Mouse (Mus musculus) left cerebral cortex, adult 2 months (tissue): ENCODE measurements around the gene Gsto2. TPM values are rescaled to one million over a fixed set of nuclear protein-coding genes. Genes with fewer than 3 reads are reported as not detected.

Source experiments
- DNase-seq, 2 experiments: peaks; one replicate each; pipeline ENCODE4 v3.0.0; 2021 to 2022; ENCODE audit warnings: low spot score in 2 of 2, mixed read lengths in 1 of 2; ENCODE audit errors: extremely low spot score in 1 of 2
- H3K27ac ChIP-seq: fragments of 200-600 bp; 2 replicates; pipeline ENCODE4 v1.8.1; 2022
- H3K4me3 ChIP-seq: fragments of 200-600 bp; 2 replicates; pipeline ENCODE4 v1.8.1; 2022
- CTCF ChIP-seq: fragments of 200-600 bp; IDR thresholded peaks from 2 replicates; pipeline ENCODE4 v1.8.1; 2022; ENCODE audit warnings: antibody characterized with exemption, mild to moderate bottlenecking, moderate library complexity
- intact Hi-C: fragments of 180-260 bp; cut with DNase I; formaldehyde crosslinking; loops from one replicate; pipeline ENCODE4 v1.15.1; 2025
- total RNA-seq, 2 experiments: library from RNA; stranded (reverse); gene quantifications; 2 replicates each; pipeline ENCODE4 v1.2.3; 2021

Gsto2 gene
- total RNA-seq, 2 experiments from 2014 or later, result 1.4 to 2.2 TPM

DNA sequence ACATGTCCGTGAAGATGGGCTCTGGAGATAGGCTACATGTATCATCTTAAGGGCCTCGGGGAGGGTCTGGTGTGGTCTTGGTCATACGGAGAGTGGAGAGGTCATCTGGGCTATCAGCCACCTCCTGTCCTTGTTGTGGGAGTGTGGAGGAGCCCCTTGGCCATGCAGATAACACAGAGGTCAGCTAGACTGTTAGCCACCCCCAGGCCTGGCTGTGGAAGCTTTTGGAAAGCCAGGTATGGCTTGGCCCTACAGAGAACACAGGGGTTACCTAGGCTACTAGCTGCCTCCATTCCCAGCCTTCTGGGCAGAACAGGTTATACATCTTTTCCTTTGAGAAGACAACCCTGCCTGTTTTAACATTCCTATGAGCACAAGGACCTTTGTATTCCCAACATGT lies 2.8 kb upstream of the Gsto2 start:
- no peak overlapping the region for H3K4me3 ChIP-seq
- intact Hi-C loops, result no loop called here

DNA sequence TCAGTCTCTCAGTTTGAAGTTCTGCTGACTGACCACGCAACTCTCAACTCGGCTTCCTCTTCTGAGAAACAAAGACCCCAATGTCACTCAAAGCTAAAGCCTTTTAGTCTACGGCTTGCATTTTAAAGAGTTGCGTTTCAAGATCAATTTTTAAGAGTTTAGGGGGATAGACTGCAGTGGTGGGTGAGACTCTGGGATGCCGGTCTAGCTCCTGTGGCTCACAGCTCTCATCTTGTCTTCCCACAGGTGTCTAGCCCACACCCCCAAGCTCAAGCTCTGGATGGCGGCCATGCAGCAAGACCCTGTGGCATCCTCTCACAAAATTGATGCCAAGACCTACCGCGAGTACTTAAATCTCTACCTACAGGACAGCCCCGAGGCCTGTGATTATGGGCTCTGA lies 1.3 kb upstream of the Gsto2 start:
- intact Hi-C loops, result no loop called here
- DNase-seq, result peak in 1 of 2 experiments; percentile 8
- TF ChIP-seq CTCF, result no peak
- H3K4me3 ChIP-seq, result no peak overlapping the region
- H3K27ac ChIP-seq, result no peak overlapping the region

More for the DNA sequence above, 2.8 kb upstream of the Gsto2 start:
- no peak overlapping the region for H3K27ac ChIP-seq
- no peak for TF ChIP-seq CTCF
- DNase-seq, result no peak

DNA sequence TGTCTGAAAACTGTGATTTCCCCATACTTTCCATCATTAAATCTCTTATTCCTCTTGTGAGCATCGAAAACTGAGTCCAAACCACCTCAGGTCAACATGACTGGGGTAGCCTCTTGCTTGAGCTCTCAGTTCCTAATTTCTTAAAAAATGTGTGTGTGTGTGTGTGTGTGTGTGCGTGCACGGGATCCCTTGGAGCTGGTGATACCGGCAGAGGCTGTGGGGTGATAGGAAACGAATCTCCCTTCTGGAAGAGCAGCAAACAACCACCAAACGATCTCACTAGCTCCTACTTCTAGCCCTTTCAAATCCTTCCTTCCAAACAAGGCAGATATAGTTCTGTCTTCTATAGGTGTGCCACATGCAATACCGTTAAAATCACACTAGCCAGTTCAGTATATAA lies 613 bp upstream of the Gsto2 start:
- DNase-seq, result peak in 1 of 2 experiments; percentile 7
- H3K27ac ChIP-seq, result peak overlapping the region; percentile 89; the same call in 1 of the 2 replicates
- no peak for TF ChIP-seq CTCF
- H3K4me3 ChIP-seq, result peak overlapping the region; percentile 78
- intact Hi-C loops, result no loop called here

DNA sequence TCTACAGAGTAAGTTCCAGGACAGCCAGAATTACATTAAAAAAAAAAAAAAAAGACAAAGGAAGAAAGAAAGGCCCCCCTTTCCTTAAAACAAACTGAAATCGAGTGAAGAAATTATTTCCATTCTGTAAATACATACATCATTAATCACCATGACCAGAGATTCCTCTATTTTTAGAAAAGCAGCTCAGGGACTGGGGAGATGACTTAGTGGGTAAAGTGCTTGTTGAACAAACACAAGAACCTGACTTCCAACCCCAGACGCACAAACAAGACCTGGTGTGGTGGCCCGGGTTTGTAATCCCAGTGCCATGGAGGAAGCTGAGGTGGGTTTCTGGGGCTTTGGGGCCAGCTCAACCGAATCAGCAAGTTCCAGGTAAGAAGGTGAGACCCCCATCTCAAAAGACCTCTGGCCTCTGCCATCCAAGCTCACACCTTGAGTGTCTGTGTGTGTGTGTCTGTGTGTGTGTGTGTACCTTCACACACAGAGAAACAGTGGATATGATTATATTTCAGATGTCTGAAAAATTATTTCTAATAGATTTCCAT lies 2.4 kb downstream of the Gsto2 start:
- no peak for TF ChIP-seq CTCF
- intact Hi-C loops, result no loop called here
- Histone ChIP-seq H3K27ac (no peak overlapping the region), H3K4me3 (no peak overlapping the region)
- DNase-seq, result no peak

DNA sequence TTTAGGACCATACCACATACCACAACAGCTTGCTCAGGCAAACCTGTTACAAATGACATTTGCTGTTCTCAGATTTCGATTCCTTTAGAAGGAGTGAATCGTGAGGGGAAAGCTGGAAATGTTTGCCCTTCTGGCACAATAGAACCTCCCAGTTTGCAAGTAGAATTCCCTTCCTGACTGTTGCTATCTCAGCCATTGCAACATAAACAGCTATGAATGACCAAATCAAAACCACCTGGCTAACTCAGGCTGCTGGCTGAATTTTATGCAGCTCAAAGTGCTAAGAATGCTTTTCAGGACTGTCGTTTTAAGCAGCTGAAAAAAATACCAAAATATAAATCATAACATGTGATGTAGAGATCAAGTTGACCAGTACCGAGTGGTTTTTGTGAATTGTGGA lies 3.6 kb downstream of the Gsto2 start:
- DNase-seq, result no peak
- Histone ChIP-seq H3K27ac (no peak overlapping the region), H3K4me3 (no peak overlapping the region)
- no peak for TF ChIP-seq CTCF
- intact Hi-C loops, result no loop called here

DNA sequence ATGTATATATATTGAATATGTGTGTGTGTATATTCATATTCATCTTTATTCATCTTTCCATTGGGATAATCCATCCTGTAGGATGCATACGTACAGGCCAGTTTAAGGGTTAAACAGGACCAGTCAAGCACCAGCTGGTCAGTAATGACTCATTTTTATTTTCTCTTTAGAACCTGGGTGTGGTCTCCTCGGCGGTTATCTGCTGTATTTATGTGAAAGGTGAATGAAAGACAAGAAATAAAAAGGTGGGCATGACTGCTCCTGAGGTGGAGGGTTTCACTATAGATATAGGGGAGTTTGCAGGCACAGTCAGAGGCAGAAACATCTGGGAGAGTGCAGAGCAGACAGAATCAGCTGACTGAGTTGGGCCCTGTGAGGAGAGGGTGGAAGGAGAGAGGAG lies 4.2 kb downstream of the Gsto2 start:
- intact Hi-C loops, result no loop called here
- H3K27ac ChIP-seq, result no peak overlapping the region
- DNase-seq, result no peak

DNA sequence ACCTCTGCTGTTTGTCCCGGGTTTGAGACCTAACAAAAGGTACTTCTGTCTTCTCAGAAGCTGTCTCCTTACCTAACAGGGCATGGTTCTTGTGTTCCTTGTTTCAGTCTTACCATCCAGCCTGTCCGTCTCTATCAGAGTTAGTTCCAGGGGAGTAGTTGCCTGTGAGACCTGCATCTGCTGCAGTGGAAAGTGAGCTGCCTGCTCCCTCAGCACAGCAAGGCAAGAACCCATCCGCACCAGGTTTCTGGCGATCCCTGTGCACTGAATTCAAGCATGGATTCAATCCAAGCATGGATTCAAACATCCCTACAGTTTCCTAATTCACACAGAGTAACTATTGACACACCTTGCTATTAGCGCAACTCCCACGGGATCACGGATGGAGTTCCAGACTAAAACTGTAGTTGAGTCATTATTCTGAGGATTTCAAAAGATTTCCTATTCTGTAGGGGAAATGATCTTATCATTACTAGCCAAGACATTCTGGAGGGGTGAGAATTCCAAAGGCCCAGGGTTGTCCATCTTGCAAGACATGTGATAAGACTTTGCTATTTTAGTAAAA lies 4.8 kb downstream of the Gsto2 start:
- no peak for TF ChIP-seq CTCF
- H3K4me3 ChIP-seq, result no peak overlapping the region
- intact Hi-C loops, result no loop called here
- no peak for DNase-seq
- no peak overlapping the region for H3K27ac ChIP-seq

More for the DNA sequence above, 4.2 kb downstream of the Gsto2 start:
- H3K4me3 ChIP-seq, result no peak overlapping the region
- no peak for TF ChIP-seq CTCF

DNA sequence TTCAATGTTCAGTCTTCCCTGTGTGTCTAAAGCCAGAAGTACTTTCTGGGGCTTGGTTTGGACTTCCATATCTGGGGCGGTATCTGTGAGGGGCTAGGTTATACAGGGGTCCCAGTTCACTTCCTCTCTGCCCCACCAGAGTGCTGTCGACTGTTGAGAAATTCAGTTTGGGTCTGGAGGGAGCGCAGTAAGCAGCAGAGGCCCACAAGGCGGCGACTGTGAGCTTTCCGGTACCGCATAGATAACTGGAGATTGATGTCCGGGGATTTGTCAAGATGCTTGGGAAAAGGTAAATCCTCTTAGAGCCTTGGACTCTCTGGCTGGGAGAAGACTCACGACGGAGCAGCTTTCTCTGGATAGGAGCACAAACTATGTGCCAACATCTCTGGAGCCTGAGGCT lies 6.2 kb downstream of the Gsto2 start:
- intact Hi-C loops, result no loop called here

DNA sequence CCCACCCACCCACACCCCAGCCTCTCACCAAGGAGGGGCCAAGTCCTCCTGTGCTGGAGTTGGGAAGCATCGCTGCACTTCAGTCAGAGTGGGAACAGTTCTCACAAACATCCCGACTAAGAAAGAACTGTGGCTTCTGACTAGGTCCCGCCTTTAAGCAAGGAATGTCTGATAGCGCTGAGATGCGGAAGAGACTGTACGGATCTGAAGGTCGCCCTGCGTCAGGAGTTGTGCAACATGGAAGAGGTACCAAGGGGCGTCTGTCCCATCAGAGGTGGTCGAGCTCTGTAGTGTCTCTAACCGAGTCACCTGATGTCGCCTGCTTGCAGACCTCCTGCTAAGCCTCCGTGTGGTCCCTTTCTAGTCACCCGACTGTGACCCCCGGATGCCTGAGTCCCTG lies 10.9 kb downstream of the Gsto2 start:
- H3K27ac ChIP-seq, result no peak overlapping the region
- DNase-seq, result no peak
- no peak overlapping the region for H3K4me3 ChIP-seq
- no peak for TF ChIP-seq CTCF
- intact Hi-C loops, result no loop called here

More for the DNA sequence above, 6.2 kb downstream of the Gsto2 start:
- Histone ChIP-seq H3K4me3 (no peak overlapping the region), H3K27ac (no peak overlapping the region)
- DNase-seq, result no peak
- peak; percentile 42 for TF ChIP-seq CTCF

DNA sequence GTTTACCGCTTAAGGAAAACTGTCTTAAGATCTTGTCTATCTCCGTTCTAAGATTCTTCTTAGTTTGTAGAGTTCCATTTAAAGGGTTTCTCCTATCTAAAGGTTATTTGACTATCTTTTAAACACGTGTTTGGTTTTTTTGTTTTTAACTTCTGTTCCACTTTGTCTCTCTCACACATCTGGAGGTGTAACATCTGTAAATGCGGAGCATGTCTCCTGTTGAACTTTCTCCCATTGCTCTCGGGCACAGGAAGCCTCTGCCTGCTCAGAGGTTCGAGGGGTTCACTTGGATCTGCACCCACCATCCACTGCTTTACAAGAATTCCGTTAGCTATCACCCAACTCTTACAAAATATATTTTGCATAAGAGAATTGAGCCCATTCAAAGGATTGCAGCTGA lies 16.2 kb downstream of the Gsto2 start:
- TF ChIP-seq CTCF, result no peak
- intact Hi-C loops, result loop anchor here (10.0 kb wide), 1 partner anchor 1383 kb away; no protein-coding TSS in a partner anchor
- H3K27ac ChIP-seq, result no peak overlapping the region

DNA sequence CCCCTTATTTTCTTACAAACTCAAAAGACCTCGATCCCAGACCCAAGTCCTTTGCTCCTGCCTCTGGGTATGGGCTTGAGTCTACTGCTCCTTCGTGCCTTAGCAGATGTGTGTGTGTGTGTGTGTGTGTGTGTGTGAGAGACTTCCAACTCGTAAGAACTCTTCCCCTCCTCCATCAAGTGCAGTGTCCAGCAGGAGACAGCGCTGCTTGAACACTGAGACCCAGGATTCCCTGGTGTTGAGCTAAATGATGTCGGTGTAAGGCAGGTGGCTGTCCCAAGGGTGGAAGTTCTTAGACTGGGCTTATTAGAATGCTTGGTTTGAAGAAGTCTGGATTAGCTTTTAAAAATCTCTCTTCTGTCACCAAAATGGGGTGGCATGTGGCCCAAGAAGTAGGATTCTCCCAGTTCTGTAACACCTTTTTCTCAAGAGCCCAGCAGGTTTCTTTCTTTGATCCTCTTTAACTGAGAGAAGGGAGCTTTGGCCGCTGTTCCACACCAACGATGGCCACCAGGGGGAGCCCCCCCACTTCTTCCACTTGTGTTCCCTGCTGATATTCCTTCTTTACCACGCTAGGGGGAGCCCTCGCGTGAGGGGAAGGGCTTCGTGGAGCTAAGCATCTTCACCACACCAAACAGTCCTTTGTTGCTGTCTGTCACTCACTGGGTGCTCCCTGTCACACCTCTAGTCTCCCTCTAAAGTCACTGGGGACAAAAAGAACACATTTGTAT lies 17.0 kb downstream of the Gsto2 start:
- H3K27ac ChIP-seq, result no peak overlapping the region
- peak; percentile 68 to 81 for DNase-seq
- intact Hi-C loops, result loop anchor here (1.0 to 10.0 kb wide), 2 partner anchors 50 to 1382 kb away; no protein-coding TSS in a partner anchor
- no peak overlapping the region for H3K4me3 ChIP-seq
- no peak; the same call in none of the 2 replicates for TF ChIP-seq CTCF

More for the DNA sequence above, 16.2 kb downstream of the Gsto2 start:
- H3K4me3 ChIP-seq, result no peak overlapping the region
- DNase-seq, result no peak

DNA sequence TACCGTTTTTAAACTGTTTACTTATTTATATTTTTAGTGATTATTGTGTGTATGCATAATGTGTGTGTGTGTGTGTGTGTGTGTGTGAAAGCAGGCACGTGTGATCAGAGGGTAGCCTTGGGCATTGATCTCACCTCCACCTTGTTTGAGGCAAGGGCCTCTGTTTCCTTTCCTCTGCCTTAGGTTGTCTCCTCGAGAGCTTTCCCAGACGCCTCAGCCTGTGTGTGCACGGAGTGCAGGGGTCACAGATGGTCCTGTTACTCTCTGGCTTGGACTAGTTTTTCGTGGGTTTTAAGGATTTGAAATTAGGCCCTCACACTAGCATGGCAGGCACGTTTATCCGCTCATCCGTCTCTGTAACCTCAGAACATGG lies 17.5 kb downstream of the Gsto2 start:
- Histone ChIP-seq H3K27ac (no peak overlapping the region), H3K4me3 (no peak overlapping the region)
- no peak for TF ChIP-seq CTCF
- DNase-seq, result no peak
- intact Hi-C loops, result loop anchor here (1.0 to 10.0 kb wide), 2 partner anchors 49 to 1382 kb away; no protein-coding TSS in a partner anchor
